Mouse (Mus musculus) cerebellum, adult 2 months (tissue): Measurements from ENCODE around the gene Cldnd2.

ENCODE experiments used
- CTCF ChIP-seq: fragments of 200-500 bp; IDR thresholded peaks from 2 replicates; pipeline ENCODE4 v1.5.1; 2011; ENCODE audit warnings: low read depth, mild to moderate bottlenecking, control low read depth, low read length, moderate library complexity, borderline replicate concordance; ENCODE audit not compliant: insufficient read depth
- POLR2A ChIP-seq: fragments of 200-500 bp; IDR thresholded peaks from 2 replicates; pipeline ENCODE4 v1.6.1; 2011; ENCODE audit warnings: low read length, control low read depth, borderline replicate concordance; ENCODE audit not compliant: insufficient read depth

- TF ChIP-seq CTCF (no peak), POLR2A (no peak)
These were observed 48.1 kb downstream of the Cldnd2 start for GRCm38 (mm10) chr7:43488646-43489045.
